Mouse (Mus musculus) cerebellum, adult 11 months (tissue): Measurements from ENCODE around the gene Rin2.
"Not testable (repeated sequence)": the region's sequence is repeated elsewhere in the genome, so short reads cannot be mapped to it uniquely, and the experiment has no call there.

Experiments used
- DNase-seq: peaks from one replicate; pipeline ENCODE4 v3.0.0; 2022

Rin2 gene

GRCm38 (mm10) chr2:145866695-145867449 is 191.9 kb downstream of the Rin2 start:
- no peak for DNase-seq

GRCm38 (mm10) chr2:145871308-145871707 is 196.3 kb downstream of the Rin2 start:
- no peak for DNase-seq

GRCm38 (mm10) chr2:145872099-145872498 is 197.1 kb downstream of the Rin2 start:
- no peak for DNase-seq

- DNase-seq = no peak
Observed at GRCm38 (mm10) chr2:145873953-145874352, 198.9 kb downstream of the Rin2 start.

- DNase-seq = no peak
Observed at GRCm38 (mm10) chr2:145874879-145875482, 200.0 kb downstream of the Rin2 start.

- DNase-seq = no peak
Observed at GRCm38 (mm10) chr2:145877191-145877590, 202.2 kb downstream of the Rin2 start.

GRCm38 (mm10) chr2:145880887-145881747 is 206.1 kb downstream of the Rin2 start:
- peak; percentile 37 for DNase-seq

- no peak for DNase-seq
Observed at GRCm38 (mm10) chr2:145881932-145882331, 206.9 kb downstream of the Rin2 start.

- no peak for DNase-seq
Observed at GRCm38 (mm10) chr2:145882398-145882797, 207.4 kb downstream of the Rin2 start.

- DNase-seq = no peak
Observed at GRCm38 (mm10) chr2:145884036-145884912, 209.3 kb downstream of the Rin2 start.

- DNase-seq = no peak
Observed at GRCm38 (mm10) chr2:145884913-145885785, 210.1 kb downstream of the Rin2 start.

- DNase-seq = no peak
Observed at GRCm38 (mm10) chr2:145887937-145888765, 213.1 kb downstream of the Rin2 start.

- DNase-seq = no peak
Observed at GRCm38 (mm10) chr2:145888766-145889480, 213.9 kb downstream of the Rin2 start.

GRCm38 (mm10) chr2:145890571-145890970 is 215.6 kb downstream of the Rin2 start:
- DNase-seq = no peak

GRCm38 (mm10) chr2:145893756-145894155 is 218.7 kb downstream of the Rin2 start:
- DNase-seq = no peak

- DNase-seq = peak; percentile 58
Observed at GRCm38 (mm10) chr2:145898106-145898505, 223.1 kb downstream of the Rin2 start.

GRCm38 (mm10) chr2:145900318-145900717 is 225.3 kb downstream of the Rin2 start:
- not testable (repeated sequence) for DNase-seq

GRCm38 (mm10) chr2:145901861-145902260 is 226.8 kb downstream of the Rin2 start, which contains the start of gene Naa20:
TSS of gene Naa20 (plus strand) at chr2:145902099.
- DNase-seq = no peak

- peak; percentile 88 for DNase-seq
Observed at GRCm38 (mm10) chr2:145903061-145903901, 228.3 kb downstream of the Rin2 start.
